Mouse (Mus musculus): ENCODE data around the gene Nans. TPM values are rescaled to one million over a fixed set of nuclear protein-coding genes. Genes with fewer than 3 reads are reported as not detected.

Gene Nans
- polyA plus RNA-seq, 2 experiments: 82.4 to 84.5 TPM

- WGBS: 69% methylated on average over 8 of the region's 8 CpGs
- Histone ChIP-seq H3K4me3 (replicated peaks; ENCODE audit: low read length) (no peak overlapping the region), H3K27ac (replicated peaks; ENCODE audit: low read depth, low read length) (no peak overlapping the region), H3K9me3 (ENCODE audit: control insufficient read depth, low read length) (no peaks in the 10 kb centered on the region), H3K4me1 (ENCODE audit: control insufficient read depth, insufficient read depth, low read length) (no peaks in the 10 kb centered on the region), H3K9ac (ENCODE audit: low read depth, low read length, severe bottlenecking) (no peak overlapping the region), H3K27me3 (ENCODE audit: control insufficient read depth, insufficient read depth, low read length) (no peaks in the 10 kb centered on the region), H3K36me3 (ENCODE audit: control insufficient read depth, insufficient read depth, low read length) (no peaks in the 10 kb centered on the region), H3K4me2 (replicated peaks; ENCODE audit: low read depth, low read length, severe bottlenecking) (no peak overlapping the region)
- no peak for TF ChIP-seq POLR2A (IDR thresholded peaks at IDR 0.05; ENCODE audit: borderline replicate concordance, extremely low read depth, insufficient read depth, insufficient read length)
- DNase-seq (ENCODE audit: low spot score) (no peak), ATAC-seq (ENCODE audit: low FRiP score, low read depth) (no peak)
Observed at GRCm38 (mm10) chr4:46550406-46550805, 61.4 kb downstream of the Nans start.

Other genes starting within 250 kb of the Nans start
- not detected in 2 replicates for gene Foxe1, start 145.6 kb upstream of the Nans start, polyA plus RNA-seq (2012; rRNA removed)
- not detected in 2 replicates for gene Foxe1, start 145.6 kb upstream of the Nans start, polyA plus RNA-seq (2014; fragmentation: Nextera tagmentation; extraction: Ambion mirVana)
- gene Trmo, start 99.8 kb upstream of the Nans start, polyA plus RNA-seq (2012; rRNA removed): 9.1 and 9.2 TPM in 2 replicates
- 7.8 and 11.3 TPM in 2 replicates for gene Trmo, start 99.8 kb upstream of the Nans start, polyA plus RNA-seq (2014; fragmentation: Nextera tagmentation; extraction: Ambion mirVana)
- gene Hemgn, start 75.7 kb upstream of the Nans start, polyA plus RNA-seq (2012; rRNA removed): 0.41 and 0.60 TPM in 2 replicates
- gene Hemgn, start 75.7 kb upstream of the Nans start, polyA plus RNA-seq (2014; fragmentation: Nextera tagmentation; extraction: Ambion mirVana): 0.45 and 0.80 TPM in 2 replicates
- 79.2 and 159 TPM in 2 replicates for gene Anp32b, start 38.3 kb upstream of the Nans start, polyA plus RNA-seq (2012; rRNA removed)
- 245 and 249 TPM in 2 replicates for gene Anp32b, start 38.3 kb upstream of the Nans start, polyA plus RNA-seq (2014; fragmentation: Nextera tagmentation; extraction: Ambion mirVana)
- 1.6 and 2.5 TPM in 2 replicates for gene Trim14, start 46.9 kb downstream of the Nans start, polyA plus RNA-seq (2012; rRNA removed)
- gene Trim14, start 46.9 kb downstream of the Nans start, polyA plus RNA-seq (2014; fragmentation: Nextera tagmentation; extraction: Ambion mirVana): 2.6 and 3.3 TPM in 2 replicates
- 3.2 and 3.6 TPM in 2 replicates for gene Coro2a, start 113.0 kb downstream of the Nans start, polyA plus RNA-seq (2012; rRNA removed)
- gene Coro2a, start 113.0 kb downstream of the Nans start, polyA plus RNA-seq (2014; fragmentation: Nextera tagmentation; extraction: Ambion mirVana): 2.2 and 2.4 TPM in 2 replicates
- gene Tbc1d2, start 161.0 kb downstream of the Nans start, polyA plus RNA-seq (2012; rRNA removed): 2.1 and 2.3 TPM in 2 replicates
- gene Tbc1d2, start 161.0 kb downstream of the Nans start, polyA plus RNA-seq (2014; fragmentation: Nextera tagmentation; extraction: Ambion mirVana): 1.5 and 1.9 TPM in 2 replicates

Measured in limb, embryonic 14.5 days (tissue).